Mouse (Mus musculus): ENCODE data around the gene Dhrs1.

The Dhrs1 gene

DNA sequence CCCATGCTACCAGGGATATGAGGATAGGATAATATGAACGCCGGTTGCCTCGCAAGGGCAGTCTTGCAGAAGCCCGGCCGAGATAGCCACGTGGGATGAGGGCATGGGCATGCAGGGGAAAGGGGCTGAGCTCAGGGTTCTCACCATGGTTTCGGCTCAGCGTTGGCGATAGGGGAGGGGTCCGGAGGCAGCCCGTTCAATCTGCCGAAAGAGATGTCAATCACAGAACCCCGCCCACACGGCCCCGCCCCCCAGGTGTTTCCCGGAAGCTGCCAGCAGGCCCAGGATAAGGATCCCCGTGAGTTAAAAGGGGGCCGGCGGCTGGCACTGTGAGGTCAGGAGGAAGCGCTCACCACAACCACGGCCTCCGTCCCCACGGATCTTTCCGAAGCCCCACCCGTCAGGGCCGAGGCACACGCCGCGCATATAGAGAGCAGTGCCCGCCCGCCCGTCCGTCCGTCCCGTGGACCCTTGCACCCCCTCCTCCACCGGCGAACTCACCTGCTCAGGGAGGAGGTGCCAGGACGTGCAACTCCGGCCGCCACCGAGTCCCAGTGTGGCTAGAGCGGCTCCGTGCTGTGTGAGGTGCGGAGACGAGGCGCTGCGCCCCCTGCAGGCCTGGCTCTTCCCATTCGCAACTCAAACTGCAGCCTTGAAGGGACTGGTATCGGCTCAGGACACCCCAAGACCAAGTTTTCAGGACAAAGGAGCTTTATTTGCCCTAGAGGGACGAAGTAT, 23.6 kb downstream of the Dhrs1 start, which contains the start of gene Rabggta:
Gene Rabggta (minus strand): TSS at position 564 of the 738 bp plus-strand sequence.
- peak; percentile 96 to 97 for DNase-seq (ENCODE audit: low spot score in 2 of 2)

- DNase-seq (ENCODE audit: low spot score in 2 of 2): no peak
These were observed 24.4 kb downstream of the Dhrs1 start for GRCm38 (mm10) chr14:55721076-55721475.

GRCm38 (mm10) chr14:55720666-55721065, 24.8 kb downstream of the Dhrs1 start:
- DNase-seq (ENCODE audit: low spot score in 2 of 2): no peak

GRCm38 (mm10) chr14:55719737-55720136, 25.8 kb downstream of the Dhrs1 start:
- DNase-seq (ENCODE audit: low spot score in 2 of 2): no peak

DNA sequence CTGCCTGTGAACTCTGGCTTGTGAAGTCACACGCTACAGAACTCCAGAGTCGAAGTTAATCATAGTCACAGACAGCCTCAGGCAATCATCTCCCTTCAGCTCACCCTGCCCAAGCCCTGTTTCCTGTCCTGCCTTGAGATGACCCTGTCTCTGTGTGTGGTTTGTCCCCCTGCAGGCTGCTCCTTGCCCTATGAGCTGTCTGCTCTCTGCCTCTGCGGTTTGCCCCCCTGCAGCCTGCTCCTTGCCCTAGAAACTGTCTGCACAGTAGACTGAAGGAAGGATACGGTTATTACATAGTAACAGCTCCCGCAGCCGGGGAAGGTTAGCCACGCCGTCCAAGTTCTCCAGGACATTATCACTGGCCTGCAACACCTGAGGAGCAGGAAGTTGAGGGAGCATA, 28.6 kb downstream of the Dhrs1 start:
- DNase-seq (ENCODE audit: low spot score in 2 of 2): no peak

DNA sequence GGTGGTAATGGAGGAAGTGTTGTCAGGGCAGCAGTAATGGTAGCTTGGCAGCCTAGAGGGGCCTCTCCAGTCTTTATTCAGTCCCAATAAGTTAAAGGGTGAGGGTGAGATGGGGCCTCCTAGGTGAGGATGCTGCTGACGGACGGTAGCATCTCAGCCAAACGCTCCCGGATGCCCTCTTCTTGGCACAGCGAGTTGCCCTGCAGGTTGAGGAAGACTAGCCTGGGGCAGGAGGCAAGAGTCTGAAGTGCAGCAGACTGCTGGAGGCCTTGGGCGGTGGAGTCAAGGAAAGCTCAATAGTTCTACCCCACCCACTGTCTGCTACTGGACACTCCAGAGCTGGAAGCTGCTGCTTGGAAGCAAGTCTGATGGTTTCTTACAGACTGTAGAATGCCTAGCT, 29.2 kb downstream of the Dhrs1 start:
- DNase-seq (ENCODE audit: low spot score in 2 of 2): no peak

- DNase-seq (ENCODE audit: low spot score in 2 of 2): no peak
These were observed 30.6 kb downstream of the Dhrs1 start for GRCm38 (mm10) chr14:55714893-55715292.

DNA sequence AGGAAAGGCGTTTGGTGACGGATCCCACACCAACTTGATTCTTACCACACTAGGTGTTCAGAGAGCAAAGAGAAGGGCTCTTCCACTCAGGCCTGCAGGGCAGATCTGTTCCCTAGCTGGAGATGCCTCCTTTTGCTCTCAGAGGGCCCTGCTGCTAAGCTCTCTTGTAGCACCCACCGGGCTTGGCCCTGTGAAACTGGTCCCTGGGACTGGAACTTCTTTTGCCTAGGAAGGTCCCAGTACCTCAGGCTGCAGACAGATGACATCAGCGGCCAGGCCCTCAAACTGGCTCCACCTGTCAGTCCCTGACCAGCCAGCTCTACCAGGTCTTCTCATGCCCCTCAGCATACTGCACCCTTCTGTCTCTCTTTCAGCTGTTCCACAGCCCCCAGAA, 31.8 kb downstream of the Dhrs1 start, which contains the start of gene Tgm1:
Gene Tgm1 (minus strand): TSS at position 198 of the 394 bp plus-strand sequence.
- DNase-seq (ENCODE audit: low spot score in 2 of 2): no peak

GRCm38 (mm10) chr14:55713007-55713728, 32.3 kb downstream of the Dhrs1 start:
- DNase-seq (ENCODE audit: low spot score in 2 of 2): no peak

DNA sequence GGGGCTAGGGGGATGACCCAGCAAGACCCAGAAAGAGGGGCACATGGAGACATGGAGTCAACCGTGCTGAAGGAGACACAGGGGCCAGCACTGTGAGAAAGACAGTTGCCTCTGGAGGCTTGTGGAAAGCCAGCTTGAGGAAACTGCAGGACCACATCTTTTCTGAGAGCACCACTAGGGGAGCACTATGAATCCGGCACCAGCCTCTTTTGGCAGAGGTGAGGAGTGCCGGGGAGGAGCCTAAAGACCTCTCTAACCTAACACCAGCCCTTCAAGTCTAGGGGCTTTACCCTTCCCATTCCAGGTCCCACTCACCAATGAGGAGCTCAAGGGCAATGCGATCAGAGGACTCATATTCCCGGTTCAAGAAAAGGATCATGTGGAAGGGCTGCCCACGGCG, 33.7 kb downstream of the Dhrs1 start:
- no peak for DNase-seq (ENCODE audit: low spot score in 2 of 2)

- DNase-seq (ENCODE audit: low spot score in 2 of 2): no peak
These were observed 36.0 kb downstream of the Dhrs1 start for GRCm38 (mm10) chr14:55709509-55709908.

DNA sequence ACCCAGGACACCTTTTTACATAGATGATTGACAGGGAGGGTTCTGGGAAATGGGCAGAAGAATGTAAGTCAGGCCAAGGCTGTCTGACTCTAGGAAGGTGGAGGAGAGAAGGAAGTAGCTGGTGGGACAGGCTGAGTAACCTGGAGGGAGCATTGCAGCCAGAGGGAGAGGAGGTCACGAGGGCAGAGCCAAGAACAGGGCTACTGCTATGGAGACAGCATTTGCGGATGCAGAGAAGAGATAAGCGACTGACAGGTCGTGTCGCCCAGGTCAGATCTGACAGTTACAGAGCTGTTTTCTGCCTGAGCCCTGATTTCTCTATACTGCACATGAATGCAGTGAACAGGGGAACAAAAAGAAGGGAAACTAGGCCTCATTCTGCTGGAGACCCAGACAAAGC, 38.1 kb downstream of the Dhrs1 start:
- DNase-seq (ENCODE audit: low spot score in 2 of 2): no peak

DNA sequence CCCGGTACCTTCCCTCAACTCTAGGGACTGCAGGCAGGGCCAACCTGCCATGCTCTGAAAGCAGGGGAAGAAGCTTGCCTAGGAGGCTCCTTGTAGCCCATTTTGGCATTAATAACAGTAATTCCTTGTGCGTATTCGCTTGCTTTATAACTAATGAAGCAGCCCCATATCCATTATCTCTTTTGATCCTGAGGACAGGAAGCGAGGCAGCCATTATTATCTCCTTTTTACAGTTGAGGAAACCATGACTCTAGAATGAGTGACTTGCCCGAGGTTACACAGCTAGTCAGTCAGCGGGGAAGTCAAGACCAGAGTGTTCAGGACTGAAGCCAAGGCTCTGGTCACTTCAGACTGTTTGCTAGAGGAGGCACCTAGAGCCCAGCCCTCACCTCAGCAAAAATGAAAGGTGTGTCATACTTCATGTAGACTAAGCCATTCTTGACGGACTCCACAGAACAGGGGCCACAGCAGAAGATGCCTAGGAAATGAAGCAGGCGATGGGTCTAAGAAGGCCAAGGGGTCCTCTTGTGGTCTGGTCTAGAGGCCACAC, 39.4 kb downstream of the Dhrs1 start:
- no peak for DNase-seq (ENCODE audit: low spot score in 2 of 2)

- no peak for DNase-seq (ENCODE audit: low spot score in 2 of 2)
These were observed 42.7 kb downstream of the Dhrs1 start for GRCm38 (mm10) chr14:55702761-55703160.

- no peak for DNase-seq (ENCODE audit: low spot score in 2 of 2)
These were observed 44.4 kb downstream of the Dhrs1 start for GRCm38 (mm10) chr14:55701131-55701530.

DNA sequence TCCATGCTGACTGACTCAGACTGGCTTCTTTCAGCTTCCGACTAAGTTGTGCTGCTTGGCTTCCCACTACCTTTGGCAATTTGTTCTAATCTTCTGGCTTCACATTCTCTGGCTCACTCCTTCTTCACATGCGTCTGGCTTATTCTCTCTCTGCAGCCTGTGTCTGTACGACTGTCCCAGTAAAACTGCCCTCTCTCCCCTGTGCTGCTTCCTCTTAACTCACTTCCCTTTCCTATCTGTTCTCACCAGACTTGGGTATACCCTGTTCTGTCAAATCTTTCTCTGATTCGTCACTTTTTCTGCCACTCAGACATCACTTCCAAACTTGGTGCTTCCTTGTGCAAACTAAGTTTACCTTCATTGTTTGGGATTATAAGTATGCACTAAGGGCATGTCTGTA, 48.3 kb downstream of the Dhrs1 start:
- DNase-seq (ENCODE audit: low spot score in 2 of 2): no peak

DNA sequence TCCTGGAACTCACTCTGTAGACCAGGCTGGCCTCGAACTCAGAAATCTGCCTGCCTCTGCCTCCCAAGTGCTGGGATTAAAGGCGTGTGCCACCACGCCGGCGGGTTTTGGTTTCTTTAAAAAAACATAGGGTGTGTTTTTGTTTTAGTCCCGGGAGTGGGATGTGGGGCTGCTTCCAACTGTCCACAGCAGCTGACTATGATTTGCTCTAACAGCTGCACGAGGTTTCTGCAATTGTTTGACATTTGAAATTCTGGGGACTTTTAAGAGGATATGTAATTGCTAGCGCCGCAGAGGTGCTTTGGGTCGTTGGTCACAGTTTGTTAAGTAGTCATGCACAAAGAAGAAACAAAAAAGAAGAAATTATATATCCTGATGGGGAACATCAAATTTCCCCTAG, 56.1 kb downstream of the Dhrs1 start:
- no peak for DNase-seq (ENCODE audit: low spot score in 2 of 2)

Measured in thymus, postnatal 10 days (tissue).